Mouse (Mus musculus) embryo, embryonic 10.5 days (tissue): ENCODE measurements around the gene Zfp866.
A peak's percentile ranks its signal among the peaks of the same experiment; 100 is the strongest.

Experiments used
- DNase-seq: peaks from one replicate; pipeline ENCODE4 v3.0.0-alpha.2; 2015; ENCODE audit warnings: low spot score

Gene Zfp866

DNA sequence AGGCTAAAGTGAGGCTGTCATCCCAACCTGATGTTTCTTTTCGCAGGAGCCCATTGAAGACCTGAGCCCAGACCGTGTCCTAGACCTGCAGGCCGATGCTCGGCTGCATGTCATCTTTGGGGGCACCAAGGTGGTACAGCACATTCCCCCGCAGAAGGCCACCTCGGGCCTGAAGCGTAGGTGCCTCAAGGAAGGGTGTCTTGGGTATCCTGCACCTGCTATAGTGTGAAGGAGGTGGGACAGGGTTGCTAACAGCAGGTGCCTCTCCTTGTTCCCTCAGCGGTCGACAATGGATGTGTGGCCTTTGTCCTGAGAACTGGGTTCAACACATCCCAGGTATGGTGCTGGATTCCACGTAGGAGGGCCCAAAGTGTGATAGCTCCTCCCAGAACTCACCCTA lies 6.7 kb upstream of the Zfp866 start:
- DNase-seq = no peak

DNA sequence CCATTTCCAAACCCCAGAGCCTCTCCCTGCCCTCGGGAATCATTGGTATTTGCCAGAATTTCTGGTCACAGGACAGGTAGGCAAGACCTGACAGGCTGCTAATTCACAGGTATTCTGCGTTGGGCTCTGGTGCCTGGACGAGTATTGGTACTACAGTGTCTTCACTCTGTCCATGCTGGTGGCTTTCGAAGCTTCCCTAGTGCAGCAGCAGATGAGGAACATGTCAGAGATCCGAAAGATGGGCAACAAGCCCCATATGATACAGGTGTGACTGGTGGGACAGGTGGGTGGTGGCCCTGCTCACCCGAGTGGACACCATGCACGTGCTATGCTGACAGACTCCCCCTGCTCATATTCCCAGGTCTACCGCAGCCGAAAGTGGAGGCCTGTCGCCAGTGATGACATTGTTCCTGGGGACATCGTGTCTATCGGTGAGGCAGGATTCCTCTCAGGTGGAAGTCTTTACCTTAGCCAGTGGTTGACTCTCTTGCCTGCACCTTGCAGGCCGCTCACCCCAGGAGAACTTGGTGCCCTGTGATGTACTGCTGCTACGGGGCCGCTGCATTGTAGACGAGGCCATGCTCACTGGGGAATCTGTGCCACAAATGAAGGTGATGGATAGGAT lies 5.9 kb upstream of the Zfp866 start:
- no peak for DNase-seq

DNA sequence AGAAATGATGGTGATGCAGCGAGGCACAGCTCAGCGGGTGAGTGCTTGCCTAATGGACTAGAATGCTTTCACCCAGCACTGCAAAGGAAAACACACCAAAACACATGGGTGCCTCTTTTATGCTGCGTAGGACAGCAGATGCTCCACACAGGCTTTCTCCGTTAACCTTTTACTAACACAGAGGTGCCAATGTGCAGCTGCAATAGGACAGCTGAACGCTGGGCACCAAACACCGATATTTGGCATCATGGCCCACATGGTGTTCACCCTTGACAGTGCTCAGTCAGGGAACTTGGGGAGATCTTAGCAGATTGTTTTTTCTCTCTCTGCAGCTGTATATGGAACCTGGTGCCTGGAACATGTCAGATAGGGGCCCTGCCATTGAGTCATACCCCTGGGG lies 3.9 kb upstream of the Zfp866 start:
- no peak for DNase-seq

DNA sequence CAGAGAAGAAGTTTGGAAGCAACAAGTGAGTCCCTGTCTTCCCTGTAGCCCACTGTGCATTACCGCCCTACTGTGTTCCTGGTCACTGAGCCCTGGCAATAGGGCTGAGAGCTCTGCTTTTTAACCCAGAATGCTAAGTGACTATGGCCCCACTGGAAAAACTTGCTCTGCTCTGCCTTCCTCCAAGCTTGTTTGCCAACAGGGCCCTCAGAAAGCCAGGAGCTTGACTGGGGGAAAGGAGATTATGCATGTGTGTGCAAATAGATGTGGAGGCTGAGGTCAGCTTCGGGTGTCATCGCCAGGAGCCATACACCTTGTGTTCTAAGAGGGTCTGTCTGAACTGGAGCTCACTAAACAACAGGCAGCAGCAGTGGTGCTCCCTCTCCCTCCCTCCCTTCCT lies 3.1 kb upstream of the Zfp866 start:
- no peak for DNase-seq

DNA sequence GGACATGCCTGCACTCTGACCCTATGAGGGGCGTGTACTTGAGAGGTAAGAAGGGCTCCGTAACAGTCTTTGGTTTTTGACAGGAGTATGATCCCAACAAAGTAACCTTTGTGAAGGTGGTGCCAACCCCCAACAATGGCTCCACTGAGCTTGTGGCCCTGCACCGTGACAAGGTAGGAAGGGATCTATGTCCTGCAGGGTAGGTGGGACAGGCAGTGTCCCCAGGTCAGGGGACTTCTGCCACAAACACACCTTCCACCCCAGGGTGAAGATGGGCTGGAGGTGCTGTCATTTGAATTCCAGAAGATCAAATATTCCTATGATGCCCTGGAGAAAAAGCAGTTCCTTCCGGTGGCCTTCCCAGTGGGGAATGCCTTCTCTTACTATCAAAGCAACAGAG lies 2.7 kb upstream of the Zfp866 start:
- no peak for DNase-seq

DNA sequence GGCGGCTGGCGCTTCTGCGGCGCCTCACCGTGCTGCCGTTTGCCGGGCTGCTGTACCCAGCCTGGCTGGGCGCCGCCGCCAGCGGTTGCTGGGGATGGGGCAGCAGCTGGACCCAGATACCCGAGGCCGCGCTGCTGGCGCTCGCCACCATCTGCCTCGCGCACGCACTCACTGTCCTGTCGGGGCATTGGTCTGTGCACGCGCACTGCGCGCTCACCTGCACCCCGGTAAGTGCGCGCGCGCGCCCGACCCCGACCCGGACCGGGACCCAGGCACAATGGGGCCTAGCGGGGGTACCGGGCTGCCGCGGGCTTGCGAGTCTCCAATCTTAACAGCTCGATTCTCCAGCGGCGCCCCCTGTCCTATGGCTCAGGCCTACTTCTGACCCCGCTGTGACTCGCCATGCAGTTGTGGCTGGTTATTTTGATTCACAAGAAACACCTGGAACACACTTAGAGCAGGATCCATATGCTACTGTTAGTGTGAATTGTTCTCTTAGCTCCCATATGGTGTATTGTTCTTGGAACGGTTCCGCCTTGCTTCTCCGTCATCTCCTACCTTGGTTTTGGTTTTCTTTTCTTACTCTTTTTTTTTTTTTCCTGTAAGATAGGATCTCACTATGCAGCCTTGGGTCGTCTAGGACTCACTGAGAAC lies 564 bp upstream of the Zfp866 start:
- DNase-seq = peak; percentile 56

DNA sequence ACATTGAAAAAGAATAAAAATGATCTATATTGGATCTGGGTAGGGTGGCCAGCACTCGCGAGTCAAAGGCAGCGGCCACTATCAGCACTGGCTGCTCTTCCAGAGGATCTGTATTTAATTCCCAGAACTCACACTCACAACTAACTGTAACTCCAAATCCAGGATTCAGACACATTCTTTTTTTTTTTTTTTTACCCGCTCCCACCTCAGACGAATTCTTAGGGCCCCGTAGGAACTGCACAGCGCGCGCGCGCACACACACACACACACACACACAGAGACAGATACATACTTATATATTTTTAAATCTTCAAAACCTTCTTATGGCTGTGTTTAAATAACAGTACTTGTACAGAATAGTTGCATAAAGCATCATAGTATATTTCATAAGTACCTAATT lies 614 bp downstream of the Zfp866 start:
- no peak for DNase-seq

DNA sequence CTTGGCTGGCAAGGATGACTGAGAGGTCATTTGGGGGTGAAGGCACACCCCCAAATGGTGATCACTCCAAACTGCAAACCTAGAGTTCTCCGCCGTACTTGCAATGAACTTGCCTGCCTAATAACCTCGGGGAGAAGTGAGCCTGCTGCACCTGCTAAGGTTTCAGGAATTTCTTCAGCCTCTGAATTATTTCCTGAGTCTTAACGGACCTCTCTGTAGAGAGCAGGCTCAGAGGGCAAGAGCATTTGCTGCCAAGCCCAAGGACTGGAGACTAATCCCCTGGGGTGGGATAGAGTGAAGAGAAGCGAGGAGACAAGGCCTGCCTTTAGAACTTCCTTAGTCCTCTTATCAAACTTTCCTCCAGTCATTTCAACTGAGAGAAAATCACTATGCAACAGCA lies 1.2 kb downstream of the Zfp866 start:
- no peak for DNase-seq

DNA sequence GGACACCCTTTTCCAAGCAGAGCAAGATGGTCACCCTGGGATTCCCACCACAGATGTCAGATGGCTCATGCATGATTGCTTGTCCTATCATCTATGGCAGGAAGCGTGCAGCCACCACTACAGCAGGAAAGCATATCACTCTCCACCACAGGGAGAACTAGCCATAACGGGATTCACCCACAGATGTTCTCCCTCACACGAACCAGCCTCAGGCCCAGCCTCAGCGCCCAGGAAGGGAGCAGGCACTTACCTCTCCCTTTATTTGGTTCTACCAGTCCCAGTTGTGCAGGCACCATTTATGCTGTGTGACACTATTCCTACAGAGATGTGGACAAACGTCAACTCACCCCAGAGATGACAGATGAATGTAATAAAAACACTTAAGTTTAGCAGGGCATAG lies 1.9 kb downstream of the Zfp866 start:
- no peak for DNase-seq

DNA sequence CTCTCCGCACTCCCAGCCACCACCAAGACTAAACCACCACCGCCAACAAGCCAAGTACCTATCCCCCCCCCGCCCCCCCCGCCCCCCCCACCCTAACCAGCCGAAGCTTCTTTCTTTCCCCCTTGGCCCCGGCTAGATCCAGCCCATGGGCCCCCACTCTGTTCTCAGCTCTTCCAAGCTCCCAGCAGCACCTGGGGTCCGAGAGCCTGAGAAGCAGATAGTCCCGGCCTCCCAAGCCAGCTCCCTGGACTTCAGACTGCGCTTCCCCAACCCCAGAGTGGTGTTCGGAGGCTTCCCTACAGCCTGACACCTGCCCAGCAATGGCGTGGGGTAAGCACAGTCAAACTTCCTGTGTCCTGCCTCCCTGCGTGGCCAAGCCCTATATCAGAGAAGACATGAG lies 13.9 kb downstream of the Zfp866 start:
- DNase-seq = no peak

DNA sequence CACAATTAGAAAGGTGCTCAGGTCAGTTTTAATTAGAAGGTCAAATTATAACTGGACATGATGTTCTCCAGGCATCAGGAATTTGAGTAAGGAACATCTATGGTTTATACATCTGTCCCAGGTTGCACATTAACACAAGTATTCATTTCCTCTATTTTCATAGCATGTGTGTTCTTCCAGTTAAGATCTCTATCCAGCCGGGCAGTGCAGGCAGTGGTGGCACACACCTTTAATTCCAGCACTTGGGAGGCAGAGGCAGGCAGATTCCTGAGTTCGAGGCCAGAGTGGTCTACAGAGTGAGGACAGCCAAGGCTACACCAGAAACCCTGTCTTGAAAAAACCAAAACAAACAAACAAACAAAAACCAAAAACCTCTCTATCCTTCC lies 15.8 kb downstream of the Zfp866 start:
- DNase-seq = no peak

DNA sequence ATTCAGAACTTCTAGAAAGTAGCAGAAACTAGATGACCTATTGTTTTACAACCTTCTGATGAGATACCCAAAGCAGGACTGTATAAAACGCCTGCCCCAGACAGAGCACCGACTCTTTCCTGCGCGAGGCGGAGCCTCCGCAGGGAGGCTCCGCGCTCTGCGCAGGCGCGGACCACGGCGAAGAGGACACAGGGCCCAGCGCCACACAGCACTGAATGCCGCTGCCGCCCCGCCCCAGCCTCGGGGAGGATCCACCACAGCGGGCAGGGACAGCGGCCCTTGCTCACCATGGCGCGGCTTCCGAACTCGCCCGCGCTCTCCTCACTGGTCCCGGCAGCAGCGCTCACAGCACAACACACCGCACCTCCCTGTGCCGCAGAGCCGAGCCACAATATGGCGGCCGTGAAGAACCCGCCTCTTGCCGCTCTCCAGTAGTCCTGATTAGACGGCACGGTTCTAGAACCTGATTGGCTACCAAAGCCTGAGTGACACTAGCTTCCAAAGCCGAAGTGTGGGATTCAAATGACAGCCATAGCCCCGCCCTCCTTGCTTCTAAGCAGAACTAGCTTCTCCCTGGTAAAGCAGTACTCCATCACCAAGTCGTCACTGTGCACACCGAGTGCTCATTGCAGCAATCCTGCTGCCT lies 16.4 kb downstream of the Zfp866 start, which contains the start of gene Gm20422:
Gene Gm20422, minus strand, starts transcription at position 384 of the 646 bp plus-strand sequence.
- peak; percentile 99 for DNase-seq

DNA sequence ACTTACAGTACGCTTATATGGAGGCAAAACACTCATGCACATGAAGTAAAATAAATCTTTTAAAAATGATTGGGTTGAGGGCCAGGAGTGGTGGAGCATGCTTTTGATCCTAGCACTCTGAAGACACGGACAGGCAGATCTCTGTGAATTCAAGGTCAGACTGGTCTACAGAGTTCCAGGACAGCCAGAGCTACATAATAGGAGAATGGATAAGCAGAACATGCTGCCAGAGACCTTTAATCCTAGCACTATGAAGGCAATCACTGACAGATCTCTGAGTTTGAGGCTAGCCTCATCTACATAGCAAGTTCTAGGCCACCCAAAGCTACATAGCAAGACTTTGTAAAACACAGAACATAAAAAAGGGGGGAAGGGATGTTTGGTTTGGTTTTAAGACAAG lies 18.9 kb downstream of the Zfp866 start:
- DNase-seq = no peak

DNA sequence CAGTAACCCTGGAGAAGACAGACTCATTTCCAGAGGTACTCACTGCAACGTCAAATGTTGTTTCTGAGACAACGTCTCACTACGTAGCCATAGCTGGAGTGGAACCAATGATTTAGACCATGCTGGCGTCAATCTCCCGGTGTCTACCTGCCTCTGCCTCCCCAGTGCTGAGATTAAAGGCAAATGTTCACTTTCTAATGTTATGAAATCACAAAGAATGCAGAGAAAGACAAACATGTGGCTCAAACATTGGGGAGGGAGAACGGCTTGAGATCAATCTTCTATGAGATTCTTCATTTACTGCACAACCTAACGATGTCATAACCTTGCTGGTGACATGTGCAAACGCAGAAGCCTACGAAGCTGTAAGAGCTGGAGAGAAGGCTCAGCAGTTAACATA lies 19.8 kb downstream of the Zfp866 start:
- DNase-seq = no peak

DNA sequence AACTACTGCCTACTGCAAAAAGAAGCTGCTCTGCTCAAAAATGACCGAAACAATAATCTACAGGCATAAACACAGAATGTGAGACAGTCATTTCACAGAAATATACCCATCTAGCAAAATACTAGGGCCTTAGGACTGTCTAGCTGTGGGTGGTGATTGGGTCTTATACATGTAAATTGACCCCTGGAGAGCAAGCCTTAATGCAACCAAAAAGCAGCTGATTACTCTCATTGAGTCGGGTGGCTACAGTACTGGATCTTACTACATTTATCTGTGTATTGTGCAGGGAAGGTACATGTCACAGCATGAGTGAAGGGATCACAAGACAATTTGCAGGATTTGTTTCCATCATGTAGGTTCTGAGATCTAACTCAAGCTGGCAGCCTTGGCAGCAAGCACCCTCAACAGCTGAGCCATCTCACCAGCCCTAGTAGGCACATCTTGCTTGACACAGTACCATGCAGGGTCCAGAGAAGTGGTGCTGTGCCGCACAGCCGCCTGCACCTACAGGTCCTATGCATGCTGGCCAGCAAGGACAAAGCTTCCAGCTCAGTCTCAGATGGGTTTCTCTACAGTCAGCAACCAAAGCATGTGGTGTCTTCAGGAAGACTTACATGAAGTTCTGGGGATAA lies 29.0 kb downstream of the Zfp866 start:
- no peak for DNase-seq

DNA sequence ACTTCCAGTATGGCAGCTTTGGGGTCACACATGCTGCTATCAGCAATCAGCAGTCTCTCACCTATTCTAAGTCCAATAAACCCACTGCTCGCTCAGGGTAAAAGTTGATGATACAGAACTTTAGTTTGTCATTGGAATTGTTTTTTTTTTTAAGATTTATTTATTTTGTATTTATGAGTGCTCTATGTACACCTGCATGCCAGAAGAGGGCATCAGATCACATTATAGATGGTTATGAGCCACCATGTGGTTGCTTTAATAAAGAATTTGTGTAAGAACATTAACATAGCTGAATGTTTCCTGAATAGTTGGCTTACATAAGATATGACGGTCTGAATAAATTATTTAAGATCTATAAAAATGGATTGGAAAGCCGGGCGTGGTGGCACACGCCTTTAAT lies 32.7 kb downstream of the Zfp866 start:
- no peak for DNase-seq

DNA sequence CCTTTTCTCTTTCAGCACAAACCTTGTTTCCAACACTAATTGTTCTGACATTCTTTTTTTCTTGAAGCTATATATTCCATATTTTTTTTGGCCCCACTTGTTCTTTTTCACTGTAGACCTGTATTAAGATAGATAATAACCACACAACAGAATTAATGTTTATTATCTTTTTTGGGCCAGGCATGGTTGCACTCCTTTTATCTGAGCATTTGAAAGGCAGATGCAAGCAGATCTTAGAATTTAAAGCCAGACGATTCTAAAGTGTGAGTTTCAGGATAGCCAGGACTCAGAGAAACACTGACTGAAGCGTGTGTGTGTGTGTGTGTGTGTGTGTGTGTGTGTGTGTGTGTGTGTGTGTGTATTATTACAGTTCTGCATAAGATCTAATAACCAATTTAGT lies 38.5 kb downstream of the Zfp866 start:
- DNase-seq = no peak

DNA sequence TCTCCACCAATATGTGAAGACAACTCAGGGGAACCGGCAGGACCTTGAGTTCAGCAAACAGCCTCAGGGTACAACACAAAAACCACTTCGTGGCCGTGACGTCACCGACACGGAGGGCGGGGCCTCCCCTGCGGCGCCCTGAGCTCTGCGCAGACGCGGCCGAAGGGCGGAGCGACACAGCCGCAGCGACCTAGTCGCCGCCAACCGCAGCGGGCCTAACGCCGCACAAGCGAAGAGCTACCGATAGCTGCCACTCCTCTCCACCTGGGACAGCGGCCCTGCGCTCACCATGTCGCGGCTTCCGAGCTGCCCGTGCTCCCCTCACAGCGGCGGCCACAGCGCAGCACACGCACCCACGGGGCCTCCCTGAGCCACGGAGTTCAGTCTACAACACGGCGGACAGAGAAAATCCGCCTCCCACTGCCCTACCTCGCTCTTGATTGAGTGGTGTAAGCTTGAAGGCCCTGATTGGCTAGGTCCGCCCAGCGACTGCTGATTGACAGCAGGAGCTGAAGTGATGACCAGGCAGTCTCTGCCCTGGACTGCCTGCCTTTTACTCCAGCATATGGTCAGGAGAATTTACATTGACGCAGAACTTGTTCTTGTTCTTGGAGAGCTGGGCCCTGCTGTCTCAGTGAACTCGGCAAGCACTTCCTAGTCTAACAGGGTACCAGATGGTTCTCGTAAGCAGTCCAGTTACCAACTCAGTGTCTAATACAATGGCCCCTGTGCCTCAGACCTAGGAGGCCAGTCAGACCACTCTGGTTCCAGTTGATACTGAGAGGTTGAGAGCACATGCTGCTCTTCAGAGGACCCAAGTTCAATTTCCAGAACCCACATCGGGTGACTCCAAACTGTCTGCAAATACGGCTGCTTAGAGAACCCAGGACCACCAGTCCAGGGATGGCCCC lies 41.2 kb downstream of the Zfp866 start, which contains the start of gene Zfp963:
Gene Zfp963, minus strand, starts transcription at position 427 of the 911 bp plus-strand sequence.
- peak; percentile 95 for DNase-seq

DNA sequence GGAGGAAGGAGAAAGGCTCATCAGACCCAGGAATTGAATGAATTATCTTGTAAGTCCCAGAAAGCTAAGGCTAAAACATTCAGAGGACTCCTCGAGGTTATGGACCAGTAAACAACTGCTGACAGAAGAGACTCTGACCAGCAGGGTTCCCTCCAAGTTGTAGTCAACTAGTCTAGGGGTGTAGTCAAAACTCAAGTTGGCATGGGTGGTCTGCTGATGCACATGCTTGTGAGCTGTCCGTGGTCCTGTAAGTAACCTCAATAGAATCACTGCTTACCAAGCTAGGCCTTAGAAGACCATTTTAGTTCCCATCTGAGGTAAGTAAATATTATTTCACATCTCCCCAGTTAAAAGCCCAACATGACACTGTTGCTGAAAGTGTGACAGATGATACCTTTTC lies 49.7 kb downstream of the Zfp866 start:
- peak; percentile 11 for DNase-seq

DNA sequence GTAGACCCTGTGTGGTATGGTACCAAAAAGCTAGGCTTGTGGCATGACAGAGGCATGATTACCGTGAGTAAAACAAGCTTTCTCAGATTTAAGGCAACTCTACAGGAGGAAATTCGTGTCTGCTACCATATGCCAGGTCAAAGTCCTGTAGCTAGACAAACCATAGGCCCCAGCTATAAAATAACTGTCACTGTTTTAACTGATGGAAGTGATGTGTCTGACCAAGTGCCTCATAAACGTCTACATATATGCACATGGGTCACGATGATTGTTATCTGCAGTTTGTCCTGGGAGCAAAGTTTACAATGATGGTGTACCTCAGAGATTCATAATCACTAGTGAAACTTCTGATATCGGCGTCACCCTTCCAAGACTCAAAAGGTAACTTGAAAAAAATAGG lies 50.2 kb downstream of the Zfp866 start:
- DNase-seq = no peak

DNA sequence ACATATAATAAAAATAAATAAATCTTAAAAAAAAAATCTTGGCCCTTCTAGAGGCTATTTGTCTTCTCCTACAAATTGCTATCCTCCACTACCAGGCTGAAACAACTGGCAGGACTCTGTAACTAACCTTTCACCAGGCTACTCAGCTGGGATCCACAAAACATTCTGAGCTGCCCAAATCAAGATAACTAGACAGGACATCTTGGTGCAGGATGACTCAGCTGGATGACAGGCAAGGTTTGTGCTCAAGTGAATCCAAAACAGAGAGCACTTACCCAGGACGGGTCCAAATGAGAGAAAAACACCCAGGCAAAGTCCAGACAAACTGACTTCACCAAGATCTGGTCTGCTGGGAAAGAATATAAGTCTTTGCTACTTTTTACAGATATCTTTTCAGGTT lies 55.5 kb downstream of the Zfp866 start:
- no peak for DNase-seq

DNA sequence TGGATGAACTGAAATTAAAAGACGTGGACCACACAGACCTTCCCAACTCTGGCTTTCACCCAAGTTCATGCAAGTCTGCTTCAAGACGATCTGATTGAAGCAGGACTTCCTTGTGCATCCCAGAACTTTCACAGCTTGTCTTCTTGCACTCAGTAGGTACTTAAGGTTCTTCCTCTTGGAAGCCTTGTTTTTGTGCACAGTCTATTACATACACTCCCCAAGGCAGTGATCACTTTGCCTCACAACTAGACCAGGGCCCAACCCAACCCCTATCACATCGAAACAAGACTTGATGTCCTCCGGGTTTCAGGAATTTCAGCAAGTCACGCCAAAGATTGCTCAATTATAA lies 73.8 kb downstream of the Zfp866 start:
- no peak for DNase-seq
